Mouse (Mus musculus) left cerebral cortex, adult 8-10 months (tissue): ENCODE measurements around the gene Zc3h10. TPM values are rescaled to one million over a fixed set of nuclear protein-coding genes. Genes with fewer than 3 reads are reported as not detected.
"Not testable (repeated sequence)": the region's sequence is repeated elsewhere in the genome, so short reads cannot be mapped to it uniquely, and the experiment has no call there.

Experiments used
- DNase-seq, 2 experiments: peaks; one replicate each; pipeline ENCODE4 v3.0.0; 2022; ENCODE audit warnings: low spot score in 2 of 2
- total RNA-seq, 4 experiments: library from RNA; stranded (reverse); gene quantifications; 2 replicates each; pipeline ENCODE4 v1.2.4; 2022

The Zc3h10 gene
- total RNA-seq, 4 experiments from 2014 or later = 11.7 to 16.1 (median 14.8) TPM

- DNase-seq = no peak
Measured at GRCm38 (mm10) chr10:128524732-128525662, 22.6 kb downstream of the Zc3h10 start.

- no peak for DNase-seq
Measured at GRCm38 (mm10) chr10:128524111-128524731, 23.4 kb downstream of the Zc3h10 start.

- DNase-seq = no peak
Measured at GRCm38 (mm10) chr10:128522351-128522750, 25.2 kb downstream of the Zc3h10 start.

- DNase-seq = no peak
Measured at GRCm38 (mm10) chr10:128520591-128520990, 27.0 kb downstream of the Zc3h10 start.

- no peak for DNase-seq
Measured at GRCm38 (mm10) chr10:128518833-128519232, 28.7 kb downstream of the Zc3h10 start.

- DNase-seq = no peak
Measured at GRCm38 (mm10) chr10:128516677-128517076, 30.9 kb downstream of the Zc3h10 start.

GRCm38 (mm10) chr10:128516029-128516428 lies 31.5 kb downstream of the Zc3h10 start:
- no peak for DNase-seq

GRCm38 (mm10) chr10:128515044-128515443 lies 32.5 kb downstream of the Zc3h10 start:
- no peak for DNase-seq

GRCm38 (mm10) chr10:128511761-128512160 lies 35.8 kb downstream of the Zc3h10 start:
- no peak for DNase-seq

GRCm38 (mm10) chr10:128511189-128511588 lies 36.4 kb downstream of the Zc3h10 start:
- no peak for DNase-seq

- DNase-seq = no peak
Measured at GRCm38 (mm10) chr10:128510301-128510700, 37.3 kb downstream of the Zc3h10 start.

GRCm38 (mm10) chr10:128509831-128510230 lies 37.7 kb downstream of the Zc3h10 start:
- no peak for DNase-seq

GRCm38 (mm10) chr10:128509203-128509602 lies 38.4 kb downstream of the Zc3h10 start:
- DNase-seq = no peak

GRCm38 (mm10) chr10:128508260-128508659 lies 39.3 kb downstream of the Zc3h10 start:
- DNase-seq = no peak

GRCm38 (mm10) chr10:128505974-128506373 lies 41.6 kb downstream of the Zc3h10 start:
- no peak for DNase-seq

- DNase-seq = not testable (repeated sequence)
Measured at GRCm38 (mm10) chr10:128505371-128505667, 42.3 kb downstream of the Zc3h10 start.

- no peak for DNase-seq
Measured at GRCm38 (mm10) chr10:128504641-128505370, 42.8 kb downstream of the Zc3h10 start.

- no peak for DNase-seq
Measured at GRCm38 (mm10) chr10:128504012-128504411, 43.6 kb downstream of the Zc3h10 start.

GRCm38 (mm10) chr10:128503532-128503931 lies 44.0 kb downstream of the Zc3h10 start:
- DNase-seq = no peak

- DNase-seq = no peak
Measured at GRCm38 (mm10) chr10:128502341-128502740, 45.2 kb downstream of the Zc3h10 start.

GRCm38 (mm10) chr10:128499116-128499671 lies 48.4 kb downstream of the Zc3h10 start:
- DNase-seq = peak in 1 of 2 experiments; percentile 37

- DNase-seq = peak; percentile 88 to 97
Measured at GRCm38 (mm10) chr10:128498590-128498989, 49.0 kb downstream of the Zc3h10 start, which contains the start of gene Myl6b. Myl6b (minus strand) TSS chr10:128498685.
